Mouse (Mus musculus) lung, embryonic 16.5 days (tissue): ENCODE data around the gene Zdhhc1. TPM values are rescaled to one million over a fixed set of nuclear protein-coding genes. Genes with fewer than 3 reads are reported as not detected.

Source experiments
- ATAC-seq: fragments of 200-750 bp; cut with Nextera tagmentation; 2 replicates; pipeline ENCODE4 v1.8.0; 2017; ENCODE audit warnings: low read depth, mild to moderate bottlenecking, moderate library complexity
- H3K27ac ChIP-seq: fragments of 300-500 bp; sonication (generic); 2 replicates; pipeline ENCODE4 v1.5.1; 2014; ENCODE audit warnings: mild to moderate bottlenecking, control low read depth, low read length
- H3K27me3 ChIP-seq: fragments of 300-500 bp; sonication (generic); 2 replicates; pipeline ENCODE4 v1.6.1; 2014; ENCODE audit warnings: low read depth, low read length, mixed read lengths; ENCODE audit not compliant: control insufficient read depth, insufficient read depth
- H3K36me3 ChIP-seq: fragments of 300-500 bp; sonication (generic); 2 replicates; pipeline ENCODE4 v1.6.1; 2014; ENCODE audit warnings: low read length; ENCODE audit not compliant: control insufficient read depth, insufficient read depth
- H3K4me1 ChIP-seq: fragments of 300-500 bp; sonication (generic); replicated peaks from 2 replicates; pipeline ENCODE4 v1.6.1; 2014; ENCODE audit warnings: low read length, mixed read lengths; ENCODE audit not compliant: control insufficient read depth, insufficient read depth
- H3K4me2 ChIP-seq: fragments of 300-500 bp; sonication (generic); 2 replicates; pipeline ENCODE4 v1.6.1; 2014; ENCODE audit warnings: low read depth, low read length, control low read depth
- H3K4me3 ChIP-seq: fragments of 300-500 bp; sonication (generic); 2 replicates; pipeline ENCODE4 v1.5.1; 2014; ENCODE audit warnings: mild to moderate bottlenecking, low read length, control low read depth
- H3K9ac ChIP-seq: fragments of 300-500 bp; sonication (generic); 2 replicates; pipeline ENCODE4 v1.6.1; 2014; ENCODE audit warnings: low read length, control low read depth
- H3K9me3 ChIP-seq: fragments of 300-500 bp; sonication (generic); 2 replicates; pipeline ENCODE4 v1.6.1; 2016; ENCODE audit warnings: low read length; ENCODE audit not compliant: control insufficient read depth
- WGBS: fragments of 180-500 bp; shearing (Covaris S2); extraction: QIAGEN DNeasy Blood & Tissue Kit; methylation state at CpG from one replicate; pipeline ENCODE4 v1.1.7; 2014; 5-methylcytosine and 5-hydroxymethylcytosine counted together
- polyA plus RNA-seq: library from polyadenylated mRNA; unstranded; fragments of >200 nt; fragmentation: Nextera tagmentation; extraction: Ambion mirVana; gene quantifications from 2 replicates; pipeline ENCODE4 v1.2.1, GENCODE M21; 2015

The Zdhhc1 gene
- polyA plus RNA-seq, 1 experiment from 2014 or later, result 48.3 TPM

GRCm38 (mm10) chr8:105445296-105446126 lies 51.2 kb downstream of the Zdhhc1 start:
- no peak for ATAC-seq
- no peaks in the 10 kb centered on the region for H3K9me3 ChIP-seq
- no peak overlapping the region for H3K27ac ChIP-seq
- no peak overlapping the region for H3K4me3 ChIP-seq
- 35% methylated on average over 11 of the region's 11 CpGs for WGBS
- no peaks in the 10 kb centered on the region for H3K27me3 ChIP-seq
- no peaks in the 10 kb centered on the region for H3K36me3 ChIP-seq
- H3K9ac ChIP-seq, result no peak overlapping the region
- no peaks in the 10 kb centered on the region for H3K4me1 ChIP-seq
- H3K4me2 ChIP-seq, result no peak overlapping the region

GRCm38 (mm10) chr8:105442661-105443060 lies 54.0 kb downstream of the Zdhhc1 start:
- ATAC-seq, result no peak
- Histone ChIP-seq H3K9me3 (no peaks in the 10 kb centered on the region), H3K36me3 (no peaks in the 10 kb centered on the region), H3K4me2 (no peak overlapping the region), H3K27me3 (no peaks in the 10 kb centered on the region), H3K4me1 (no peaks in the 10 kb centered on the region), H3K9ac (no peak overlapping the region), H3K27ac (no peak overlapping the region), H3K4me3 (no peak overlapping the region)
- 80% methylated on average over 5 of the region's 5 CpGs for WGBS

GRCm38 (mm10) chr8:105441433-105441832 lies 55.3 kb downstream of the Zdhhc1 start:
- H3K4me2 ChIP-seq, result no peak overlapping the region

GRCm38 (mm10) chr8:105438865-105439264 lies 57.8 kb downstream of the Zdhhc1 start:
- Histone ChIP-seq H3K4me2 (no peak overlapping the region), H3K27ac (no peak overlapping the region), H3K27me3 (no peaks in the 10 kb centered on the region), H3K9me3 (no peaks in the 10 kb centered on the region), H3K9ac (no peak overlapping the region), H3K4me3 (no peak overlapping the region), H3K4me1 (no peaks in the 10 kb centered on the region), H3K36me3 (no peaks in the 10 kb centered on the region)
- ATAC-seq, result no peak
- WGBS, result 40% methylated on average over 5 of the region's 5 CpGs

More at GRCm38 (mm10) chr8:105441433-105441832, 55.3 kb downstream of the Zdhhc1 start:
- H3K9ac ChIP-seq, result no peak overlapping the region
- no peak overlapping the region for H3K27ac ChIP-seq
- no peaks in the 10 kb centered on the region for H3K4me1 ChIP-seq
- 3% methylated on average over 6 of the region's 6 CpGs for WGBS
- no peak overlapping the region for H3K4me3 ChIP-seq
- no peaks in the 10 kb centered on the region for H3K36me3 ChIP-seq
- H3K27me3 ChIP-seq, result no peaks in the 10 kb centered on the region
- ATAC-seq, result peak; percentile 20; the same call in 1 of the 2 replicates
- H3K9me3 ChIP-seq, result no peaks in the 10 kb centered on the region

GRCm38 (mm10) chr8:105437078-105437748 lies 59.5 kb downstream of the Zdhhc1 start:
- H3K4me2 ChIP-seq, result no peak overlapping the region
- H3K4me1 ChIP-seq, result peaks cover 9% of the 10 kb centered on the region; the same call in 1 of the 2 replicates
- H3K9me3 ChIP-seq, result no peaks in the 10 kb centered on the region
- H3K27ac ChIP-seq, result no peak overlapping the region
- no peaks in the 10 kb centered on the region for H3K27me3 ChIP-seq
- H3K4me3 ChIP-seq, result no peak overlapping the region
- no peak overlapping the region for H3K9ac ChIP-seq
- no peak for ATAC-seq
- WGBS, result 75% methylated on average over 5 of the region's 5 CpGs
- no peaks in the 10 kb centered on the region for H3K36me3 ChIP-seq

GRCm38 (mm10) chr8:105436218-105436617 lies 60.5 kb downstream of the Zdhhc1 start:
- H3K4me3 ChIP-seq, result no peak overlapping the region
- WGBS, result 70% methylated on average over 5 of the region's 5 CpGs
- no peak overlapping the region for H3K27ac ChIP-seq
- no peak overlapping the region for H3K4me2 ChIP-seq
- H3K9ac ChIP-seq, result no peak overlapping the region
- H3K4me1 ChIP-seq, result peaks cover 9% of the 10 kb centered on the region; the same call in 1 of the 2 replicates
- H3K9me3 ChIP-seq, result no peaks in the 10 kb centered on the region
- H3K36me3 ChIP-seq, result no peaks in the 10 kb centered on the region
- H3K27me3 ChIP-seq, result no peaks in the 10 kb centered on the region
- no peak for ATAC-seq

GRCm38 (mm10) chr8:105434136-105434535 lies 62.6 kb downstream of the Zdhhc1 start:
- Histone ChIP-seq H3K9me3 (no peaks in the 10 kb centered on the region), H3K4me2 (no peak overlapping the region), H3K4me3 (no peak overlapping the region), H3K27me3 (no peaks in the 10 kb centered on the region), H3K9ac (no peak overlapping the region), H3K4me1 (peaks cover 9% of the 10 kb centered on the region; the same call in 1 of the 2 replicates), H3K36me3 (no peaks in the 10 kb centered on the region), H3K27ac (no peak overlapping the region)
- no peak for ATAC-seq
- WGBS, result 51% methylated on average over 5 of the region's 5 CpGs

- no peak for ATAC-seq
- WGBS, result 44% methylated on average over 5 of the region's 5 CpGs
Observed at GRCm38 (mm10) chr8:105433511-105433910, 63.2 kb downstream of the Zdhhc1 start.

GRCm38 (mm10) chr8:105433021-105433420 lies 63.7 kb downstream of the Zdhhc1 start:
- ATAC-seq, result no peak
- H3K27me3 ChIP-seq, result no peaks in the 10 kb centered on the region

More at GRCm38 (mm10) chr8:105433511-105433910, 63.2 kb downstream of the Zdhhc1 start:
- no peak overlapping the region for H3K27ac ChIP-seq
- H3K36me3 ChIP-seq, result no peaks in the 10 kb centered on the region
- no peak overlapping the region for H3K4me2 ChIP-seq
- H3K9me3 ChIP-seq, result no peaks in the 10 kb centered on the region
- H3K9ac ChIP-seq, result no peak overlapping the region
- peaks cover 9% of the 10 kb centered on the region; the same call in 1 of the 2 replicates for H3K4me1 ChIP-seq
- no peak overlapping the region for H3K4me3 ChIP-seq
- H3K27me3 ChIP-seq, result no peaks in the 10 kb centered on the region

More at GRCm38 (mm10) chr8:105433021-105433420, 63.7 kb downstream of the Zdhhc1 start:
- WGBS, result 44% methylated on average over 6 of the region's 6 CpGs
- Histone ChIP-seq H3K9ac (no peak overlapping the region), H3K36me3 (no peaks in the 10 kb centered on the region), H3K4me3 (no peak overlapping the region), H3K27ac (no peak overlapping the region), H3K4me1 (peaks cover 9% of the 10 kb centered on the region; the same call in 1 of the 2 replicates), H3K9me3 (no peaks in the 10 kb centered on the region), H3K4me2 (no peak overlapping the region)
